Mouse (Mus musculus): ENCODE data around the gene Fam69b. TPM values are rescaled to one million over a fixed set of nuclear protein-coding genes. Genes with fewer than 3 reads are reported as not detected.

The Fam69b gene
- polyA plus RNA-seq (2015; fragmentation: Nextera tagmentation; extraction: Ambion mirVana) = 0.61 and 1.3 TPM in 2 replicates

GRCm38 (mm10) chr2:26627921-26628739, at the start of gene Fam69b:
Fam69b (plus strand) TSS chr2:26628457.
- under 1% methylated on average over 69 of the region's 70 CpGs for WGBS (ENCODE audit: insufficient replicate concordance)
- no peaks in the 10 kb centered on the region for H3K9me3 ChIP-seq (replicated peaks; ENCODE audit: control insufficient read depth, low read length)
- H3K9ac ChIP-seq (ENCODE audit: low read depth, low read length) = peak within 1 kb of the TSS; percentile 55; the same call in 1 of the 2 replicates
- H3K4me3 ChIP-seq (ENCODE audit: low read depth, low read length) = peak within 1 kb of the TSS; percentile 58
- peak within 1 kb of the TSS; percentile 80 for H3K4me2 ChIP-seq (ENCODE audit: low read depth, low read length)
- no peak within 1 kb of the TSS for H3K27ac ChIP-seq (ENCODE audit: low read length)
- H3K36me3 ChIP-seq (ENCODE audit: control insufficient read depth, insufficient read depth) = no peaks in the 10 kb centered on the region
- peaks cover 21% of the 10 kb centered on the region for H3K27me3 ChIP-seq (ENCODE audit: control insufficient read depth, insufficient read depth, low read depth, low read length)
- no peaks in the 10 kb centered on the region for H3K4me1 ChIP-seq (ENCODE audit: control insufficient read depth, low read depth, low read length)
- peak; percentile 27; the same call in 1 of the 2 replicates for ATAC-seq (ENCODE audit: low read depth)

GRCm38 (mm10) chr2:26579714-26580113, 48.5 kb upstream of the Fam69b start, which contains the start of gene Egfl7:
Egfl7 (plus strand) TSS chr2:26580014.
- ATAC-seq (ENCODE audit: low read depth) = no peak
- 68% methylated on average over 1 of the region's 1 CpGs for WGBS (ENCODE audit: insufficient replicate concordance)
- peaks cover 23% of the 10 kb centered on the region for H3K4me1 ChIP-seq (ENCODE audit: control insufficient read depth, low read depth, low read length)
- H3K9ac ChIP-seq (ENCODE audit: low read depth, low read length) = no peak within 1 kb of the TSS
- no peaks in the 10 kb centered on the region for H3K27me3 ChIP-seq (ENCODE audit: control insufficient read depth, insufficient read depth, low read depth, low read length)
- H3K27ac ChIP-seq (ENCODE audit: low read length) = no peak within 1 kb of the TSS
- H3K4me2 ChIP-seq (ENCODE audit: low read depth, low read length) = no peak within 1 kb of the TSS
- H3K4me3 ChIP-seq (ENCODE audit: low read depth, low read length) = no peak within 1 kb of the TSS
- H3K36me3 ChIP-seq (ENCODE audit: control insufficient read depth, insufficient read depth) = no peaks in the 10 kb centered on the region
- no peaks in the 10 kb centered on the region for H3K9me3 ChIP-seq (replicated peaks; ENCODE audit: control insufficient read depth, low read length)

DNA sequence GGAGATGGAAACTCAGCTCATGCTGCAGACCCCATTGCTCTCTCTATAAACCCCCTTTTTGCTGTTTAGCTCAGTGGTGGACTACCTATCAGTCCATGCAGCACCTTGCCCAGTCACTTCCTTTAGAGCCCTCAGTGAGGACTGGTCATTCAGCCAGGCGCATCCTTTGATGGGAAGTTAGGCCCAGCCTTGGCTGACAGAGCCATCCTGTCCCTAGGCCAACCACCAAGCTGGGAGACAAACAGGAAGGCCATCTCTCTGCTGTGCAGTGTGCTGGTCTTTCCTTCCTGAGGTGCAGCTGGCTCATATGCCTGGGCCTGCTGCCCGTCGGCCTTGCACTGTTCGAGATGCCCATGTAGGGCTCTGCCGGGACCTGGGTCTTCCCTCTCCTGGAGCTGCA, 47.5 kb upstream of the Fam69b start:
- H3K4me2 ChIP-seq (ENCODE audit: low read depth, low read length) = no peak overlapping the region
- H3K4me1 ChIP-seq (ENCODE audit: control insufficient read depth, low read depth, low read length) = peaks cover 14% of the 10 kb centered on the region
- no peak for ATAC-seq (ENCODE audit: low read depth)
- no peaks in the 10 kb centered on the region for H3K27me3 ChIP-seq (ENCODE audit: control insufficient read depth, insufficient read depth, low read depth, low read length)
- H3K36me3 ChIP-seq (ENCODE audit: control insufficient read depth, insufficient read depth) = no peaks in the 10 kb centered on the region
- H3K9me3 ChIP-seq (replicated peaks; ENCODE audit: control insufficient read depth, low read length) = no peaks in the 10 kb centered on the region
- 69% methylated on average over 5 of the region's 5 CpGs for WGBS (ENCODE audit: insufficient replicate concordance)
- no peak overlapping the region for H3K9ac ChIP-seq (ENCODE audit: low read depth, low read length)
- H3K4me3 ChIP-seq (ENCODE audit: low read depth, low read length) = no peak overlapping the region
- no peak overlapping the region for H3K27ac ChIP-seq (ENCODE audit: low read length)

- Histone ChIP-seq H3K4me3 (ENCODE audit: low read depth, low read length) (no peak overlapping the region), H3K4me1 (ENCODE audit: control insufficient read depth, low read depth, low read length) (peaks cover 10% of the 10 kb centered on the region)
- 27% methylated on average over 2 of the region's 2 CpGs for WGBS (ENCODE audit: insufficient replicate concordance)
Measured at GRCm38 (mm10) chr2:26582203-26582602, 46.1 kb upstream of the Fam69b start.

GRCm38 (mm10) chr2:26582741-26583140, 45.5 kb upstream of the Fam69b start:
- Histone ChIP-seq H3K9ac (ENCODE audit: low read depth, low read length) (no peak overlapping the region), H3K4me1 (ENCODE audit: control insufficient read depth, low read depth, low read length) (peaks cover 11% of the 10 kb centered on the region), H3K9me3 (replicated peaks; ENCODE audit: control insufficient read depth, low read length) (no peaks in the 10 kb centered on the region), H3K27me3 (ENCODE audit: control insufficient read depth, insufficient read depth, low read depth, low read length) (no peaks in the 10 kb centered on the region), H3K36me3 (ENCODE audit: control insufficient read depth, insufficient read depth) (no peaks in the 10 kb centered on the region), H3K4me2 (ENCODE audit: low read depth, low read length) (no peak overlapping the region), H3K27ac (ENCODE audit: low read length) (no peak overlapping the region), H3K4me3 (ENCODE audit: low read depth, low read length) (no peak overlapping the region)
- WGBS (ENCODE audit: insufficient replicate concordance) = 54% methylated on average over 7 of the region's 7 CpGs
- ATAC-seq (ENCODE audit: low read depth) = no peak

More at GRCm38 (mm10) chr2:26582203-26582602, 46.1 kb upstream of the Fam69b start:
- H3K27ac ChIP-seq (ENCODE audit: low read length) = no peak overlapping the region
- no peak overlapping the region for H3K9ac ChIP-seq (ENCODE audit: low read depth, low read length)
- H3K27me3 ChIP-seq (ENCODE audit: control insufficient read depth, insufficient read depth, low read depth, low read length) = no peaks in the 10 kb centered on the region
- H3K36me3 ChIP-seq (ENCODE audit: control insufficient read depth, insufficient read depth) = no peaks in the 10 kb centered on the region
- ATAC-seq (ENCODE audit: low read depth) = no peak
- H3K4me2 ChIP-seq (ENCODE audit: low read depth, low read length) = no peak overlapping the region
- H3K9me3 ChIP-seq (replicated peaks; ENCODE audit: control insufficient read depth, low read length) = no peaks in the 10 kb centered on the region

DNA sequence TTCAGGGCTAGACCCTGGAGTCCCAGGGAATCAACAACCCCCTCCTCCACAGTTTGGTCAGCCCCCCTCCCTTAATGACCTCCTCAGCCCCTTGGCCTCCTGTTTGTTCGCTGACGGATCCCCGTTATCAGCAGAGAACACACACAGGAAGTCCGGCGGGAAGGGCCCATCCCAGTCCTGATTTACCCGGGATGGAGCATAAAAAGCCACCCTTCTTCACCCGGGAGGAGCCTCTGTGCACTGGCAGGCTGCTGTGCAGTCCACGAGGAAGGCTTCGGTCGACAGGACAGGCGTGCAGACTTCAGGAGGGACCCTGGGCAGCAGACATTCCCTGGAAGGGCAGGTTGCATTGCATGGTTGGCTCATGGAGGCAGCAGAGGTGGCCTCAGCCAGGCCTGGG, 44.6 kb upstream of the Fam69b start:
- ATAC-seq (ENCODE audit: low read depth) = peak; percentile 9; the same call in 1 of the 2 replicates
- Histone ChIP-seq H3K9ac (ENCODE audit: low read depth, low read length) (no peak overlapping the region), H3K4me3 (ENCODE audit: low read depth, low read length) (no peak overlapping the region), H3K27ac (ENCODE audit: low read length) (no peak overlapping the region), H3K36me3 (ENCODE audit: control insufficient read depth, insufficient read depth) (no peaks in the 10 kb centered on the region), H3K27me3 (ENCODE audit: control insufficient read depth, insufficient read depth, low read depth, low read length) (no peaks in the 10 kb centered on the region), H3K4me2 (ENCODE audit: low read depth, low read length) (no peak overlapping the region), H3K9me3 (replicated peaks; ENCODE audit: control insufficient read depth, low read length) (no peaks in the 10 kb centered on the region), H3K4me1 (ENCODE audit: control insufficient read depth, low read depth, low read length) (peaks cover 15% of the 10 kb centered on the region)
- WGBS (ENCODE audit: insufficient replicate concordance) = 6% methylated on average over 11 of the region's 11 CpGs

DNA sequence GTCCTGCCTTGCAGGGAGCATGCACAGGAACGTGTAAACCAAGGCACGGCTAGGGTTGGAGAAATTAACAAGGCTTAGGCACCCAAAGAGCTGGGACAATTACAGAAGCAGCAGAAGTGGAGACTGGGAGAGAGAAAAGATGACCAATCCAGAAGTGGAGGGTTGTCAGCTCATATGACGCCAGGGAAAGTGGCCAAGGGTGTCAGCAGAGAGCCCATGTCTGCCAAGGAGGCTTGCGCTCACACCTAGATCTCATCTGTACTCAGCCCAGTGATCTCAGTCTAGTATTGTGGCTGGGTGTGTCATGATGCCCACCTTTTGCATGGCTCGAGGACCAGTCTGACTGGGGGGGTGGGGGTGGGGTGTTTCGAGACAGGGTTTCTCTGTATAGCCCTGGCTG, 42.5 kb upstream of the Fam69b start:
- 34% methylated on average over 6 of the region's 6 CpGs for WGBS (ENCODE audit: insufficient replicate concordance)
- peak overlapping the region; percentile 0; the same call in 1 of the 2 replicates for H3K4me3 ChIP-seq (ENCODE audit: low read depth, low read length)
- no peaks in the 10 kb centered on the region for H3K9me3 ChIP-seq (replicated peaks; ENCODE audit: control insufficient read depth, low read length)
- no peaks in the 10 kb centered on the region for H3K27me3 ChIP-seq (ENCODE audit: control insufficient read depth, insufficient read depth, low read depth, low read length)
- no peak overlapping the region for H3K9ac ChIP-seq (ENCODE audit: low read depth, low read length)
- no peak overlapping the region for H3K4me2 ChIP-seq (ENCODE audit: low read depth, low read length)
- no peak overlapping the region for H3K27ac ChIP-seq (ENCODE audit: low read length)
- no peak for ATAC-seq (ENCODE audit: low read depth)
- H3K36me3 ChIP-seq (ENCODE audit: control insufficient read depth, insufficient read depth) = no peaks in the 10 kb centered on the region
- H3K4me1 ChIP-seq (ENCODE audit: control insufficient read depth, low read depth, low read length) = peaks cover 15% of the 10 kb centered on the region

DNA sequence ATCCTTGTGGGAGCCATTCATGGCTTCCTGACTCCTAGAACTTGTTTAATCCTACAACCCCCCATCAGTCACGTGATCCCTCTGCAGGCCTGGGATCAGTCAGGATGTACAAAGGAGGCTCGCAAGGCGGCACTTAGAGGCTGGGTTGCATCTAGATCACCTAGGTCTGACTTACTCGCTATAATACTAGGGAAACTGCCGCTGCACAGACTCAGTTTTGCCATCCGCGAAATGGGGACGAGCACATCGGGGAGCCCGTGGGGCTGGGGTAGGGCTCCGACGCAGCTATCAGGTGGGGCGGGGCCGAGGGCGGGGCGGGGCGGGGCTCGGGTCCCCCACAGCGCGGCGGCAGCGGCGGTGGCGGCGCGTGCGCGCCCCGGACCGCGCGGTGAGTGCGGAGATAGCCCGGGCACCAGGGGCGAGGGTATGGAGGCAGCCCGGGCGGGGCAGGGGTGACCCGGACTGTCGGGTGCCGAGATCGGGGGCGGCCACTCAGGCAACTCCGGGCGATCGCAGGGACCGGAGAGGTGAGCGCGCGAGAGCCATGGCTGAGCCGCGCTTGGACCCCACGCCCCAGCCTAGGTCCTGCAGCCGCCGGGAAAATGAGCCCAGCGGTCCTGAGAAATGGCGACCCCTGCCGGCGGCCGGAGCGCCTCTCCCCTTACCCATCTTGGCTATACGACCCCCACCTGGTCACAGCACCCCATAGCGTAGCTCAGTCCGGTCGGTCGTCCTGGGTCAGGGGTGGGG, 41.8 kb upstream of the Fam69b start, which contains the start of gene Gm20532:
TSS of gene Gm20532 (plus strand) at position 346 of the 750 bp plus-strand sequence.
- Histone ChIP-seq H3K4me1 (ENCODE audit: control insufficient read depth, low read depth, low read length) (peaks cover 15% of the 10 kb centered on the region), H3K4me2 (ENCODE audit: low read depth, low read length) (peak within 1 kb of the TSS; percentile 75), H3K4me3 (ENCODE audit: low read depth, low read length) (peak within 1 kb of the TSS; percentile 65), H3K36me3 (ENCODE audit: control insufficient read depth, insufficient read depth) (no peaks in the 10 kb centered on the region), H3K27ac (ENCODE audit: low read length) (no peak within 1 kb of the TSS), H3K9ac (ENCODE audit: low read depth, low read length) (peak within 1 kb of the TSS; percentile 65), H3K9me3 (replicated peaks; ENCODE audit: control insufficient read depth, low read length) (no peaks in the 10 kb centered on the region), H3K27me3 (ENCODE audit: control insufficient read depth, insufficient read depth, low read depth, low read length) (no peaks in the 10 kb centered on the region)
- ATAC-seq (ENCODE audit: low read depth) = peak; percentile 61
- WGBS (ENCODE audit: insufficient replicate concordance) = under 1% methylated on average over 60 of the region's 65 CpGs
